Mouse (Mus musculus) testis, adult 10 weeks (tissue): ENCODE data around the gene Zfp260. TPM values are rescaled to one million over a fixed set of nuclear protein-coding genes. Genes with fewer than 3 reads are reported as not detected.

Experiments
- polyA plus RNA-seq: library from polyadenylated mRNA; stranded (reverse); fragments of 350-450 nt; fragmentation: Illumina TruSeq; extraction: RNeasy Lipid Tissue Mini Kit (QIAGEN cat#74804); gene quantifications from one replicate; pipeline ENCODE4 v1.2.3, GENCODE M21; 2014; ENCODE audit warnings: low read depth, low replicate concordance

Gene Zfp260
- 31.7 TPM for polyA plus RNA-seq

GRCm38 (mm10) chr7:30094646-30095429, at the start of gene Zfp260:
Gene Zfp260, plus strand, starts transcription at chr7:30094777.

GRCm38 (mm10) chr7:30050882-30051548, 43.6 kb upstream of the Zfp260 start, which contains the start of gene Zfp14:
Gene Zfp14, minus strand, starts transcription at chr7:30051380.

GRCm38 (mm10) chr7:30072146-30073028, 22.2 kb upstream of the Zfp260 start, which contains the start of gene Zfp82:
Gene Zfp82, minus strand, starts transcription at chr7:30072900.

GRCm38 (mm10) chr7:30090092-30090969, 4.2 kb upstream of the Zfp260 start, which contains the start of the genes Gm26920 and Zfp566:
Gene Gm26920, minus strand, starts transcription at chr7:30090410.
Gene Zfp566, minus strand, starts transcription at chr7:30090527.

GRCm38 (mm10) chr7:30121308-30122187, 27.0 kb downstream of the Zfp260 start, which contains the start of gene Zfp382:
Gene Zfp382, plus strand, starts transcription at chr7:30121942.

Other genes starting within 250 kb of the Zfp260 start
- gene Zfp940, start 241.1 kb upstream of the Zfp260 start, polyA plus RNA-seq, result 4.0 TPM
- gene Zfp420, start 234.8 kb upstream of the Zfp260 start, polyA plus RNA-seq, result 5.7 TPM
- 3.7 TPM for gene Zfp27, start 188.2 kb upstream of the Zfp260 start, polyA plus RNA-seq
- gene Zfp383, start 186.6 kb upstream of the Zfp260 start, polyA plus RNA-seq, result 4.6 TPM
- 1.8 TPM for gene Zfp74, start 140.7 kb upstream of the Zfp260 start, polyA plus RNA-seq
- 3.3 TPM for gene Zfp568, start 110.8 kb upstream of the Zfp260 start, polyA plus RNA-seq
- gene Zfp14, start 43.4 kb upstream of the Zfp260 start, polyA plus RNA-seq, result 2.4 TPM
- 2.5 TPM for gene Zfp82, start 21.9 kb upstream of the Zfp260 start, polyA plus RNA-seq
- 0.41 TPM for gene Gm26920, start 4.4 kb upstream of the Zfp260 start, polyA plus RNA-seq
- 1.9 TPM for gene Zfp566, start 4.2 kb upstream of the Zfp260 start, polyA plus RNA-seq
- 11.5 TPM for gene Zfp382, start 27.2 kb downstream of the Zfp260 start, polyA plus RNA-seq
- 13.3 TPM for gene Zfp146, start 75.0 kb downstream of the Zfp260 start, polyA plus RNA-seq
- 0.74 TPM for gene Cox7a1, start 89.4 kb downstream of the Zfp260 start, polyA plus RNA-seq
- 117 TPM for gene Capns1, start 104.0 kb downstream of the Zfp260 start, polyA plus RNA-seq
- 3.9 TPM for gene Polr2i, start 137.2 kb downstream of the Zfp260 start, polyA plus RNA-seq
- 8.5 TPM for gene Tbcb, start 137.5 kb downstream of the Zfp260 start, polyA plus RNA-seq
- not detected for gene Ovol3, start 140.9 kb downstream of the Zfp260 start, polyA plus RNA-seq
- gene Thap8, start 185.3 kb downstream of the Zfp260 start, polyA plus RNA-seq, result 0.63 TPM
- gene Wdr62, start 185.6 kb downstream of the Zfp260 start, polyA plus RNA-seq, result 22.5 TPM
- 9.1 TPM for gene Clip3, start 197.0 kb downstream of the Zfp260 start, polyA plus RNA-seq
- 1.8 TPM for gene Alkbh6, start 213.9 kb downstream of the Zfp260 start, polyA plus RNA-seq
- gene Syne4, start 220.0 kb downstream of the Zfp260 start, polyA plus RNA-seq, result 0.78 TPM
- 0.57 TPM for gene E130208F15Rik, start 227.0 kb downstream of the Zfp260 start, polyA plus RNA-seq
- 2.2 TPM for gene Sdhaf1, start 229.1 kb downstream of the Zfp260 start, polyA plus RNA-seq